Mouse (Mus musculus): Measurements from ENCODE around the gene Fcrlb.
"Not testable (repeated sequence)": the region's sequence is repeated elsewhere in the genome, so short reads cannot be mapped to it uniquely, and the experiment has no call there.

Gene Fcrlb

GRCm38 (mm10) chr1:170912891-170913615 is at the start of gene Fcrlb:
TSS of gene Fcrlb (minus strand) at chr1:170912941.
- ATAC-seq (ENCODE audit: insufficient number of reproducible peaks, low FRiP score, low TSS enrichment) = no peak

GRCm38 (mm10) chr1:170962301-170962700 is 49.6 kb upstream of the Fcrlb start:
- ATAC-seq (ENCODE audit: insufficient number of reproducible peaks, low FRiP score, low TSS enrichment) = no peak

GRCm38 (mm10) chr1:170961101-170961500 is 48.4 kb upstream of the Fcrlb start:
- no peak for ATAC-seq (ENCODE audit: insufficient number of reproducible peaks, low FRiP score, low TSS enrichment)

GRCm38 (mm10) chr1:170959791-170960190 is 47.0 kb upstream of the Fcrlb start:
- ATAC-seq (ENCODE audit: insufficient number of reproducible peaks, low FRiP score, low TSS enrichment) = no peak

- no peak for ATAC-seq (ENCODE audit: insufficient number of reproducible peaks, low FRiP score, low TSS enrichment)
Measured at GRCm38 (mm10) chr1:170958225-170958624, 45.5 kb upstream of the Fcrlb start.

- ATAC-seq (ENCODE audit: insufficient number of reproducible peaks, low FRiP score, low TSS enrichment) = no peak
Measured at GRCm38 (mm10) chr1:170953192-170953591, 40.5 kb upstream of the Fcrlb start.

GRCm38 (mm10) chr1:170950772-170951171 is 38.0 kb upstream of the Fcrlb start:
- ATAC-seq (ENCODE audit: insufficient number of reproducible peaks, low FRiP score, low TSS enrichment) = no peak

GRCm38 (mm10) chr1:170944908-170945307 is 32.2 kb upstream of the Fcrlb start:
- ATAC-seq (ENCODE audit: insufficient number of reproducible peaks, low FRiP score, low TSS enrichment) = not testable (repeated sequence)

GRCm38 (mm10) chr1:170944151-170944550 is 31.4 kb upstream of the Fcrlb start:
- not testable (repeated sequence) for ATAC-seq (ENCODE audit: insufficient number of reproducible peaks, low FRiP score, low TSS enrichment)

- ATAC-seq (ENCODE audit: insufficient number of reproducible peaks, low FRiP score, low TSS enrichment) = no peak
Measured at GRCm38 (mm10) chr1:170939255-170939654, 26.5 kb upstream of the Fcrlb start.

- ATAC-seq (ENCODE audit: insufficient number of reproducible peaks, low FRiP score, low TSS enrichment) = no peak
Measured at GRCm38 (mm10) chr1:170934383-170934782, 21.6 kb upstream of the Fcrlb start.

- no peak for ATAC-seq (ENCODE audit: insufficient number of reproducible peaks, low FRiP score, low TSS enrichment)
Measured at GRCm38 (mm10) chr1:170933940-170934339, 21.2 kb upstream of the Fcrlb start.

GRCm38 (mm10) chr1:170933386-170933920 is 20.7 kb upstream of the Fcrlb start:
- ATAC-seq (ENCODE audit: insufficient number of reproducible peaks, low FRiP score, low TSS enrichment) = no peak

- no peak for ATAC-seq (ENCODE audit: insufficient number of reproducible peaks, low FRiP score, low TSS enrichment)
Measured at GRCm38 (mm10) chr1:170932043-170932442, 19.3 kb upstream of the Fcrlb start.

GRCm38 (mm10) chr1:170929245-170929644 is 16.5 kb upstream of the Fcrlb start:
- ATAC-seq (ENCODE audit: insufficient number of reproducible peaks, low FRiP score, low TSS enrichment) = no peak

- no peak for ATAC-seq (ENCODE audit: insufficient number of reproducible peaks, low FRiP score, low TSS enrichment)
Measured at GRCm38 (mm10) chr1:170928467-170928866, 15.7 kb upstream of the Fcrlb start.

GRCm38 (mm10) chr1:170927378-170927777 is 14.6 kb upstream of the Fcrlb start, which contains the start of gene Fcrla:
TSS of gene Fcrla (minus strand) at chr1:170927583.
- no peak for ATAC-seq (ENCODE audit: insufficient number of reproducible peaks, low FRiP score, low TSS enrichment)

- no peak for ATAC-seq (ENCODE audit: insufficient number of reproducible peaks, low FRiP score, low TSS enrichment)
Measured at GRCm38 (mm10) chr1:170926941-170927340, 14.2 kb upstream of the Fcrlb start.

- no peak for ATAC-seq (ENCODE audit: insufficient number of reproducible peaks, low FRiP score, low TSS enrichment)
Measured at GRCm38 (mm10) chr1:170924485-170924884, 11.7 kb upstream of the Fcrlb start.

GRCm38 (mm10) chr1:170919308-170919707 is 6.6 kb upstream of the Fcrlb start:
- no peak for ATAC-seq (ENCODE audit: insufficient number of reproducible peaks, low FRiP score, low TSS enrichment)

GRCm38 (mm10) chr1:170915657-170916056 is 2.9 kb upstream of the Fcrlb start:
- no peak for ATAC-seq (ENCODE audit: insufficient number of reproducible peaks, low FRiP score, low TSS enrichment)

Measured in cerebellum, adult (tissue).